Mouse (Mus musculus): ENCODE measurements around the gene Rfpl4.
"Not testable (repeated sequence)": the region's sequence is repeated elsewhere in the genome, so short reads cannot be mapped to it uniquely, and the experiment has no call there.

Gene Rfpl4

GRCm38 (mm10) chr7:5116850-5117249 is at the start of gene Rfpl4:
Rfpl4 (minus strand) TSS chr7:5116950.
- no peak for DNase-seq

DNA sequence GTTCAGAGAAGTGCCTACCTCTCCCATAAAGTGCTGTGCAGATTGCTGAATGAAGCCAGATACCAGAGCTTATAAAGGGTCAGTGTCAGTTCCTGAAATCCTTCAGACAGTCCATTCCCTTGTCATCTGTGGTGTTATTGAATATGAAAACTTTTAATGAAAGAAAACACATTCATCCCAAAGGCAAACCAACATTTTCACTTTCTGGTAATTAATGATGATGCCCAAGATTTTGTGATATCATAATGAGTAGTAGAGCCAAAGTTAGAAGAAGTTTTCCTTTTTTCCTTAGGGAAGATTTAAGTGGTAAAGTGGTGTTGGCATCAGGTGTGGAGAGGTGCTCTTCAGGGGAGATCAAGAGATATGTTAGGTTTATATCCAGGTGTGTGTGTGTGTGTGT is 32.8 kb upstream of the Rfpl4 start, which contains the start of gene Vmn1r55:
Vmn1r55 (minus strand) TSS at position 101 of the 400 bp plus-strand sequence.
- not testable (repeated sequence) for DNase-seq

DNA sequence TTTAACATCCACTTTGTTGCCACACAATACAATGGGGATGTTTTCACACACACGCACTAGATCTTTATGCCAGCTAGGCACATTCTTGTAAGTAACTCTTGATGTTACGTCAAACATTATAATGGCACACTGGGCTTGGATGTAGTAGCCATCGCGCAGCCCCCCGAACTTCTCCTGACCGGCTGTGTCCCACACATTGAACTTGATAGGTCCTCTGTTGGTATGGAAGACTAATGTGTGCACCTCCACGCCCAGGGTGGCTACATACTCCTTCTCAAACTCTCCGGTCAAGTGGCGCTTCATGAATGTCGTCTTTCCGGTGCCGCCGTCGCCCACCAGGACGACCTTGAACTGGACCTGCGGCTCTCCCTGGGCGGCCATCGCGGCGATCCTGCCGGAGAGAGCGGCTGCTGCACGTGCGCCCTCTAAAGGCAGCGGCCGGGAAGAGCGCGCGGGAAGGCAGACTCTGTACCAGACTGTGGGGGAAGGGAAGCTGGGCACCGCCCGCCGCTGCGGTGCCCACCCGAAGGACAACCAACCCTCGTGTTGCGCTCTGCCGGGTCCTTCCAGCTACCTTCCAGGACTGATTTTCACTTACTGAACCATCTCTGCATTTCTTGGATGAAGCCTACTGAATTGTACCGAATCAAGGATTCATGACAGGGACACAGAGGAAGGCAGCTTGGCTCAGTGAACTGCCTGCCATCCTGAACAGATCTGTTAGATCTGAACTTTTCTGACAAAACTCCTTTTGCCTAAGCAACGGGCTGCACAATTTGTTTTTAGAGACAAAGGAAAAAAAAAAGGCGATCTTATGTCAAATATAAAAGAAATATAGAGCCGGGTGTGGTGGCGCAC is 9.0 kb upstream of the Rfpl4 start, which contains the start of gene Rasl2-9:
Rasl2-9 (minus strand) TSS at position 402 of the 858 bp plus-strand sequence.
- peak; percentile 62 to 76 for DNase-seq

DNA sequence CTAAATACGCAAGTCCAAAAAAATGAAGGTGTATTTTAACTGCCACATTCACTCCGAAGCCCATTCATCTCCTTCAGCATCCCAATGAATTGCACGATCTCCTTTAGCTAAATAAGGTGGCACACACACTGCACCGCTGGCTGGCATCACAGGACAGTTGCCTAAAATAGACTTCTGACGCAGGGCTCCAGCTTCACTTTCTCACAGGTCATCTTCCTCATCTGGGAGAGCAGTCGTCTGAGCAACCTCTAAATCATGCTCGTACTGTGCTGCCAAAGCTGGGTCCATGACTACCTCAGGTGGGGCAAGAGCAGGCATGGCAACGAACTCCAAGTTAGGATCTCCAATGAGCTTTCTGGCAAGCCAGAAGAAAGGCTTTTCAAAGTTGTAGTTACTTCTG is 8.3 kb upstream of the Rfpl4 start:
- no peak for DNase-seq

- DNase-seq, result no peak
Observed at GRCm38 (mm10) chr7:5112701-5113100, 4.0 kb downstream of the Rfpl4 start.

DNA sequence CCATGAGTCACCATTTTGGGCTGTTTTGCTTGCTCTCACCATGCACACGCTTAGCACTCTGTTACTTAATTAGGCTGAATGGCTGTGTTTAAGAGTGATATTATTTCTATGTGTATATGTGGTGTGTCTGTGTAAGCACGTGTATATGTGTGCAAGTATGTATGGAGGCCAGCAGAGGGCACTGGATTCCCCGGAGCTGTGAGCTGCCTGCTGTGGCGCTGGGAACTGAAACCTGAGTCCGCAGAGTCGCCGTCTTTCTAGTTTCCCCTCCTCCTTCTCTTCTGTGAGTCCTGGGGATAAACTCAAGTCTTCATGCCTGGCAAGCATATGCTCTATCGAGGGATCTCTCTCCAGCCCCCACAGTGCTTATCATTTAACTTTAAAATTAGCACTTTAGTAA is 7.4 kb downstream of the Rfpl4 start:
- DNase-seq, result no peak

- DNase-seq, result no peak
Observed at GRCm38 (mm10) chr7:5108272-5108671, 8.5 kb downstream of the Rfpl4 start.

DNA sequence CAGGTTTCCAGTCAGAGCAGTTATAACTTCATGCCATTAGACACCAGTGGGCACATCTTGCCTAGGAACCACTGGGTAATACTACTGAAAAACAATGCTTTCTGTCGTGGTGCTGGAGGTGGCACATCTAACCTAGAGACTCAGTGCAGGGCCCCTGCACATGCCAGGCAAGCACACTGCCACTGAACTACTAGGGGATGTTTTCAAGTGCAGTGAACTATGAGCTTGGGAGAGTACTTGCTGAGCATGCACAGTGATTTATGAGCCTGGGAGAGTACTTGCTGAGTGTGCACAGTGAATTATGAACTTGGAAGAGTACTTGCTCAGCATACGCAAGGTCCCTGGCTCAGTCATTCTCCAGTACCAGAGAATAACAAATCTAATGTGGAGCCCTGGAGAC is 14.2 kb downstream of the Rfpl4 start:
- DNase-seq, result no peak

- DNase-seq, result no peak
Observed at GRCm38 (mm10) chr7:5101066-5101663, 15.6 kb downstream of the Rfpl4 start.

DNA sequence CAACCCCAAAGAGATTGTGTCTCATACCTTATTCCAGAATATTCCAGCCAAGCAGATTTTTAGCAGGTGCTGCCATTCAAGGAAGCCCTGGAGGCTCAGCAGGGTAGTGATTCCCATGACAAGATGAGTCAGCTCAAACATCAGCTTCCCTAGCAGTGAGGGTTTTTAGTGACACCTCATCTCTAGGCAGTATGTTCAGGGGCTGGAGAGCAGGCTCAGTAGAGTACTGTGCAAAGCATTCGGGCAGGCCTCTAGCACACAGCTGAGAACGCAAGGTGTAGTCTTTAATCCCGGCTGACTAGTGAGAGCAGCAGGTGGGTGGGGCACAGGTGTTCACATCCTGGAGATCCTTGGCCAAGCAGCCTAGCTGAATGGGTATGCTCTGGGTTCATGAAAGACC is 17.0 kb downstream of the Rfpl4 start:
- DNase-seq, result no peak

- no peak for DNase-seq
Observed at GRCm38 (mm10) chr7:5098769-5099168, 18.0 kb downstream of the Rfpl4 start.

GRCm38 (mm10) chr7:5092831-5093510 is 23.8 kb downstream of the Rfpl4 start:
- no peak for DNase-seq

- DNase-seq, result no peak
Observed at GRCm38 (mm10) chr7:5092381-5092780, 24.4 kb downstream of the Rfpl4 start.

- no peak for DNase-seq
Observed at GRCm38 (mm10) chr7:5091008-5091728, 25.6 kb downstream of the Rfpl4 start.

DNA sequence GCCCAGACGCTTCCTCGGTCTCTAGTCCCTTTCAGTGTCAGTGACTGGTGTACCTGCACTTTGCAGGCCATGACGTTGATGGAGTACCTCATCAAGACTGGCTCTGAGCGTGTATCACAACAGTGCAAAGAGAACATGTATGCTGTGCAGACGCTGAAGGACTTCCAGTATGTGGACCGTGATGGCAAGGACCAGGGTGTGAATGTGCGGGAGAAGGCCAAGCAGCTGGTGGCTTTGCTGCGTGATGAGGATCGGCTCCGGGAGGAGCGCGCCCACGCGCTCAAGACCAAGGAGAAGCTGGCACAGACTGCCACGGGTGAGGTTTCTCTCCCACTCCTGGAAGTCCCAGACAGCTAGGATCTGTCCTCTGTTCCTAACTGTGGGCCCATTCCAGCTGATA is 26.9 kb downstream of the Rfpl4 start:
- no peak for DNase-seq

- DNase-seq, result no peak
Observed at GRCm38 (mm10) chr7:5087886-5088285, 28.9 kb downstream of the Rfpl4 start.

DNA sequence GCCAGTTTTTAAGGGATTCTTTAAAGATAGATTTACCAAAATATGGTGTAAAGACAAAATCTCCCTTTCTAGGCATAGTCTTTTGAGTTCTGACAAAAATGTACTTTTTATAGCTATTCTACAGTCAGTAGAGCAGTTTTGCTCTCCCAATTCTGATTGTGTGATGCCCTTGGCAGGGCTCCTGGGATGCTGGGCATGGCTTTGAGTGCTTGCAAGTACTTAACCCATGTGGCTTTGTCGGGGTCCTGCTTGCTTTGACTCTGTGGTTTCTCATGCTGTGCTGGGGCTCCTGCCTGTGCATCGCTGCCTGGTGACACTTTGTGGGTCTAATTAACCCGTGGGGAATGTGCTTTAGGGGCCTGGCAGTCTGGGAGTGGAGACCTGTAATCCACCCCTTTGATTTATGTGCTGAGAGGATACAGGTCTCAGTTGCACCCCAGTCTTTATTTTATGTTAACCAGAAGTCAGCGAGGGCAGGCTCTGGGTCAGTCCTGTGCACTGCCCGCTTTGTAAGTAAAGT is 29.8 kb downstream of the Rfpl4 start:
- no peak for DNase-seq

DNA sequence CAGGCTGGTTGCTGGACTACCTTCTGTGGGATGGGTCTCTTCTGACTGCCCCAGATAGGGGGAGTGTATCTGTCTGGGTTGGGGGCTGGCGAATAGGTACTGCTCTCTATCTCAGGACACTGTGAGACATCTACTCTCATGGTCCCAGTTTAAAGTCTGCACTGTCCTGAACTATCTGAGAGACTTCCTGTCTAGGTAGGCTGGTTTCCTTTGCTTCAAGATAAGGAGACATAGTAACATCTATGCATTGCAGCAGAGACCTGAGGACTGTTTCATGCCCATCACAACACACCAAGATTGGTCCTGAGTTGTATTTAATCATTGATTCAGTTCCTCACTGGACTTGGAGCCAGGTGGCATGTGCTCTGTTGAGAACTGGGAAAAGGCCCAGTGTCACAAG is 31.2 kb downstream of the Rfpl4 start:
- DNase-seq, result no peak

GRCm38 (mm10) chr7:5083325-5084105 is 33.2 kb downstream of the Rfpl4 start:
- no peak for DNase-seq

- no peak for DNase-seq
Observed at GRCm38 (mm10) chr7:5081939-5082338, 34.8 kb downstream of the Rfpl4 start.

DNA sequence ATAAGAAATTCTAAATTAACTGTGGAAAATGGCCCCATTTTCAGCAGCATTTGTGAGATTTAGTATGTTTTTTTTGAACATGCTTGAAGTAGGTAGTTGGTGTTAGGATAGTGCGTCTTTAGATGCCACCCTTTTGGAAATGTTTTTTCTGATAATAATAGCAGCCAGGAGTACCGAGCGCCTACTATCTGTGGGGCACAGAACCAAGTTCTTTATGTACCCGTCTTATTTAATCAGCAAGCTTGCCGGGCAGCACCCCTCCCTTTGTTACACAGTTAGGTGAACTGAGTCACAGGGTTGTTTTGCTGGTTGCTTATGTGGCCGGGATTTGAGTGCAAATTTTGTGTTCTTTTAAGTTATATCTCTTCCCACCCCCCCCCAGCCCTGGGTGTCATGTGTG is 35.5 kb downstream of the Rfpl4 start:
- DNase-seq, result no peak

DNA sequence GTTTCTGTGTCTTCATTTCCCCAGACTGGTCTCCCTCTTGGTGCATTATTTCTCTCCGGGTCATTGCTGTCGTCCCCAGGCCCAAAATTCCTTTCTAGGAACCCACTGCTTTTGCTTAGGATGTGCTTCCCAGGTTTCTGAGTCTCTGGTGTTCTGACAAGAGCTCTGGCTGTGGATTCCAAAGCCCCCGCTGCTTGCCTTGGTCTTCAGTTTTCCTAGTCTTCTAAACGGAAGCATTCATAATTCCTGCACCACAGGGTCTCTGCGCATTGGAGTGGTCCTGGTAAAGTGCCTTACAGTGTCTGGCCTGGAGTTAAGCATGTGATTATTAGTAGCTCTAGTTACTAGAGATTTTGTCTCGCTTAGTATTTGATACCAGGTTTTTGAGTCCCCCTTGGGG is 35.9 kb downstream of the Rfpl4 start:
- DNase-seq, result no peak
